Mouse (Mus musculus): ENCODE results near the gene 1700016D06Rik.
"Not testable (repeated sequence)": the region's sequence is repeated elsewhere in the genome, so short reads cannot be mapped to it uniquely, and the experiment has no call there.

The 1700016D06Rik gene

DNA sequence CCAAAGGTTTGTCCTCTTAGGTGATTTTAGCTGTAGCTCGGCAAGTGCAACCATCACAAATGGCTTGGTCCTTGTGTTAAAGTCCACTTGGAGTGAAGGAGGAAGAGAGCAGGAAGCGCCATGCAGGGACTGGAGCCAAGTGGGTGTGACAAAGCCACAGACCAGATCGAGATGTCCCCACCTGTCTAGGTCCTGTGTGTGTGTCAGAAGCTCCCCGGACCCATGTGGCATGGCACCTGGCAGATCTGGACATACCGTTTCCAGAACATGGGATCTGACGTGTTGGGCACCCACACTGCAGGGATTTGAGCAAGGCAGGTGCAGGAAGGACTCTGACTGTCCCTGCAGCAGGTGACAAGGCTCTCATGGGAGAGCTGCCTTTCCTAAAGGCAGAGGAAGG, 565 bp upstream of the 1700016D06Rik start:
- no peak for DNase-seq (ENCODE audit: low read depth, low spot score)

DNA sequence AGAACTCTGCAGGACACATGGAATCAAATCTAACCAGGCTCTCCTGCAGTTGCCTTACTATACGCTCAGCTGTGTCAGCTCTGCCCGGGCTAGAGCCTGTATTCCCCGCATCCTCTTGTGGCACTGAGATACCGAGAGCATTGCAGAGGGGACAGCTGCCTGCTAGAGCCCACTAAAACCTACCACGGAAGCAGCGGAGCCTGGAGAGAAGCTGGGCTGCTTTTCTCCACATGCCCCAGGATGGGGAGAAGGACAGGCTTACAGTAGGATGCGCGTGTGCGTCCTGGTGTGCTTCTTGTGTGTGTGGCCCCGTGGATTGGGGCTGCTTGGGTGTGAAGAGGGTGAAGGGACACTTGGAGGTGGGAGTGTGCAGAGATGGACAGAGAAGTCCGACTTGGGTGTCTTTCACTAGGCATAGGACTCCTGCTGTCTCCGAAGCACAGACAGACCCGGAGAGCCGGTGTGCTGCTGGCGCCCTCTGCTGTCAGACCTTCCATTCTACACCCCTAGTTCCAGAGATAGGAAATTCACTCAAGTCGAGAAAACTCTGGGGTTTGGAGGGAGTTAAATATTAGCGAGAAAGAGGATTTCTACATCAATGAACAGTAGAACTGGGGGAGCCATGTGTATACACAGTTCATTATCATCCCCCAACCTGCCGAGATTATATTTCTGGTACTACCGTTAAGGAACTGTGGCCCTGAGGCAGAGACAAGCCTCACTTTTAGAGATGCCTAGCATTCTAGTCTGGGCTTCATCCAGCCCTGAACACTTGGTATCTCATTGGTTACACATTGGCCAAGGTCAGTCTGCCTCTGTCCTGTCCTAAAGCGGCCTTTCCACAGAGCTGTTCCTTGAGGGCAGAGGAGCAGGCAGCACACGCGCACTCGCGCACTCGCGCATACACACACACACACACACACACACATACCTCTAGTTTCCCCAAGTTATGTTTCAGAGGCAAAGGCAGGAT, 517 bp downstream of the 1700016D06Rik start:
- DNase-seq (ENCODE audit: low read depth, low spot score), result peak; percentile 88

DNA sequence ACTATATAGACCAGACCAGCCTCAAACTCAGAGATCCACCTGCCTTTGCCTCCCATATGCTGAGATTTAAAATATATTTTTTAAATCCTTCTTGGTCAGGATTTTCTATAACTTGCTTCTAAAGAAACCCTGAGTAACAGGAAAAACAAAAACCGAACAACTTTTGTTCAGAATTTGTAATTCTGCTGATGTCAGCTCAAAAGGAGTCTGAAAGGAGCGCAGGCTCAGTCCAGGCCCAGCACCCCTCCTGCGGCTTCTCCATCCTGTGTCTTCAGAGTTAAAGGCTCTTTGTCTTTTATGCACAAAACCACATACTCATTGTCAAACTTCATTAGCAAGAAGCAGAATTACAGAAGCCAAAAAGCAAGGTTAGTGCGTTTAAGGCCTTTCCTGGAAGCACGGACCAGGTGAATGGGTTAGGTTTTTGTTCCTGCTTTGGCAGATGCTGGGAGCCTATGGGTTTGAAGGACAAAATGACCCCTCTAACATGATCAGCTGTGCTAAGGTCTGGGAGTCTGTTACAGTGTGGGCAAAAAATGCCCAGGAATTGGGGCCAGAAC, 1.3 kb downstream of the 1700016D06Rik start:
- no peak for DNase-seq (ENCODE audit: low read depth, low spot score)

DNA sequence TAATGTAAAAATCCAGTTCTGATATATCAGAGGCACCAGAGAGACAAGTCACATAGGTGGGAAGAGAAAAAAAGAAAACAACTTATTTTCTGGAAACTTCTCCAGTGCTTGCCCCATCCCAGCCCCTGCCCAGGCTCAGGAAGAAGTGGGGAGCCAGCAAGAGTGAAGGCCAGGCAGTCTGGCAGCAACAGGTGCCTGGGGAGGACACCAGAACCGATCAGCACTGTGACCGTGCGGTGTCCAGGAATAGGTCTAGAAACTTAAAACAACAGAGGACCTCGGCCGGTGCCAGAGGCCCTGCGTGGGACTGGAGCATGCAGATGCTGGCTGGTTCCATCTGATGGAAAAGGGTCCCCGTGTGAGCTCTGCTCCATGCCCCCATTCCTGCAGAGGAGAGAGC, 3.4 kb downstream of the 1700016D06Rik start:
- no peak for DNase-seq (ENCODE audit: low read depth, low spot score)

DNA sequence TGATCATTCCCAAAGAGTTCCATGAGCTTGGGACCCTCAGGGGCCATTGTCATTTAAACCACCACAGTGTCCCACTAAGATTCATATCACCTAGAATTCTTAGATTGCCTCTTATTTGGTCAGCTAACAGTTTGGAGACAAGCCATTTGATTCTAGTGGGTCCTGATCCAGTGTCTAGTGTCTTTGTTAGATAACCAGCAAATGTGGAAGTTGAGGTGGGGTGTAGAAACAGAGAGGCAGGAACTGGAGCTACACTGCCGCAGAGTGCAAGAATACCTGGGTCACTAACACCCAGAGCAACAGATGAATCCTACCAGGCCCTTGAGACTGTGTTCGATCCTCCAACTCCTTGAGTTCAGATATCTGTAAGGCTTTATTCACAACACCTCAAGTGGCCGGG, 4.7 kb downstream of the 1700016D06Rik start:
- DNase-seq (ENCODE audit: low read depth, low spot score), result no peak

DNA sequence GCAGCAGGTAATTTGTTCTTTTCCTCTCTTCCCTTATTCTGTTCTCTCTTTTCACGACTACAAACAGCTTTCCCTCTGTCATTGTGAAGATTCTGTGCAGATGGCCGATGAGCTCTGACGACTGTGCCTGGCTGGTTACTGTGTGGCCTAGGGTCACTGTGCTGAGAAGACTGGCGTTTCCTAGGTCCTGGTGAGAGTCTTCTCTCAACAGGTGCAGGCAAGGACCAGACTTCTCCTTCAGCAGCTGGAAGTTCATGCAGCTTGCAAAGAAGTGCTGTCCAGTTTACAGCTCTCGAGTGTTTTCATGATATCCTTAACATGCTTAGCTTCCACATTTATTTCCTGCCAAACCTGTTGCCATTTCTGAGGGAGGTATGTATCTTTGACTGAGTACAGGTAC, 6.9 kb downstream of the 1700016D06Rik start:
- DNase-seq (ENCODE audit: low read depth, low spot score), result no peak

DNA sequence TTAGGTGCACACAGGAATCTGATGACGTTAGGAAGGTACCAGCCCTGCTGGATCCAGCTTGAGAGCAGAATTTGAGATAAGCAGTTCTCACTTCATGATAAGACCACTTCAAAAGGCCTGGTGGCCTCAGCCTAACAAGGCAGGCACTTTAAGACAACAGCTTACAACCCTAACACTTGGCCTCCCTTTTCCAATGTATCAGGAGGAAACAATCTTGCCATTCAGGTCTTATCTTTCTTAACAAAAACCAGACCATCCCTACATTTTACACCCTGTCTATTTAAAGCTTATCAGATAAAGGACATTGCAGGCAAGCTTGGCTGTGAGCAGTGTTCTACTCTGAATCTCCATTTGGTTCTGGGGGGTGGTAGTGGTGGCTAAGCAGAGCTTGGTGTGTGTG, 8.4 kb downstream of the 1700016D06Rik start:
- no peak for DNase-seq (ENCODE audit: low read depth, low spot score)

DNA sequence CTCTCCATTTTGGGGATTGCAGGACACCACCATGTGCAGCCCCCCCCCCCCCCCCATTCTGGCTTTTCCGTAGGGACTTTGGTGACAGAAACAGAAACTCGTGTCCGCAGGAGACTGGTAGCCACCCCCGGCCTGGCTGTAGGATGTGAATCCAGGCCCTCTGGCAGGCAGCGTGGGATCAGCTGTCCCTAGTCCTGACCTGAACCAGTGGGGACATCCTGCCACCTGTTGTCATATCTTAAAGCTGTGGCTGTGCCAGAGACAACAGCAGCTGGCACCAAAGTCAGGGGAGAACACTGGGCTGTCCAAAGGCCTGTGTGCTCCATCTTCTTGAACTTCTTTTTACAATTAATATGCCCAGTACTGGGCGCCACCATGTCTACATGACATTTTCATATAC, 9.1 kb downstream of the 1700016D06Rik start:
- DNase-seq (ENCODE audit: low read depth, low spot score), result no peak

DNA sequence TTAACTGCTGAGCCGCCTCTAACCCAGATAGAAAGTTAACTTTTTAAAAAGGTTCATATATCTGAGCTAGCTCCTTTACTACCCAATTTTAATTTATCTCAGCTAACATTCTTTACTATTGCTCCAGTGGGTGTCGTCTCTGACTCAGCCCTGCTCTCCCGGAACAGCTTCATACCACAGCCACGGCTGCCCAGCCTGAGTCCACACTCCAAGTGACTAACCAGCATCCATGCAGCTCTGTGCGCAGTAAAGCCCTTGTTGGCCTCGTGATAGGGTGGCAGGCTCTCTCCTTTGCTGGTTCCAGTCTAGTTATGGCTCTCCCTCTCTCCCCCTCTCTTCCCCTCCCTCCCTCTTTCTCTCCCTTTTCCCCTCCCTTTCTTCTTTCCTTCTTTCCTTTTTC, 9.6 kb downstream of the 1700016D06Rik start:
- DNase-seq (ENCODE audit: low read depth, low spot score), result peak; percentile 84

DNA sequence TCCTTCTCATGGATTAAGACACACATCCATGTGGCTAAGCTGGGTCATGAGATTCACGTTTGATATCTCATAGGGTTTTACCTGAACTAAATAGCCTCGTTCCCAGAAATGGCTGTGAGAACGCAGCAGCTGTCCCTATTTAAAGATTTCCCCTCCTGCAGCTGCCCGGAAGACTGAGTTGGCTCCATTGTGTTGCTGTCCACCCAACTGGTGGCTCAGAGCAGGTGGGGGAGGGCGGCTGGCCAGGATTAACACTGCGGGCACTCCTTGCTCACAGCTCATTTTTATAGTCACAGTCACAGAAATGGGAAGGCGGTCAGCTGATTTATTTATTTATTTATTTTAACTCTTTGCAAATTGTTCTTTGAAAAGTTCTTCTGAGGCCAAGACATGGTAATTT, 10.9 kb downstream of the 1700016D06Rik start:
- DNase-seq (ENCODE audit: low read depth, low spot score), result no peak

DNA sequence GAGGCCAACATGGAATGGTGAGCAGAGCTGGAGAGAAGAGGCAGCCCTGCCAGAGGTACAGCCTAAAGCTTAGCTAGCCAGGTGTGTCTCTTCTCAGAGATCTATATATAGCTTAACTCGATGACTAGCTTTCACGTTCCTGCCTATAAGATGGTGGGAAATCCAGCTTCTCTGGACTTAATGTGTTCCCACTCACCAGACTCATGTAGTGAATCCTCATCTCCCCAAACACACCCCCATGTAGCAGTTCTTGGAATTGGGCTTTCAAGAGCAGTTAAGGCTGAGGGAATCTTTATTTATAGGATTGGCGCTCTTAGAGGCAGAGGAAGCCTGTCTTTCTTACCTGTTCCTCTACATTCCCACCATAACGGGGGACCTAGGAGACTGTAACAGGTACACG, 13.6 kb downstream of the 1700016D06Rik start:
- no peak for DNase-seq (ENCODE audit: low read depth, low spot score)

DNA sequence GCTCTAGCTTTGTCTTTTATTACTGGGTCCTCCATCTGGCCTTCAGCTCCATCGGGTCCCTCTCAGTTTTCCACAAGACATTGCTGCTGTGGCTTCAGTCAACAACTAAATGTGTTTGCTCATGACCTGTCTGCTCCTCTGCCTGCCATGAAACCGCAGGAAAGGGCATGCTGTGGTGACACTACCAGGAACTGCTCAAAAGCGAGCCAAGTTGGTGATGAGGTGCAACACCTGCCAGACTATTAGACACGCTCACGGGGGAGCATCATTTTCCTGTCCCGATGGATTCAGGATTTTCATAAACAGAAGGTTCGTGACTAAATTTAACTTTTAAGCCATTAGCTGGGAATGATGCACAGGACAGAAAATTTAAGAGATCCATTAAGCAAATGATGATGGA, 16.3 kb downstream of the 1700016D06Rik start:
- no peak for DNase-seq (ENCODE audit: low read depth, low spot score)

DNA sequence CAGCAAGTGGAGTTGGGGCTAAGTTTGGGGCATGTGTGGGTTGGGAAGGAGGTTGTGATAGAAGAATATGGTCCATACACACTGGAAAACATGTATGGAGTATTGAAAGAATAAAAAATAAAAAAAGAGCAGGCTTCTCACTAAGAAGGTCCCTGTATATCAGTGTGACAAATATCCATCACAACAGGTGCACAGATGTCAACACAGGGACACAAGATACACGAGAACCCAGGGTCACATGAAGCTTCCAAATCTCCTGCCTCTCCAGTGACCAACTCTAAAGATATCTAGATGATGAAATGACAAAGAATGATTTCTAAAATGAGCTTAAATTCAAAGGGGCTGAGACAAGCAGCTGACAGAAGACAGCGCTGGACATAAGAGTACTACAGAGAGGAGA, 32.6 kb downstream of the 1700016D06Rik start:
- no peak for DNase-seq (ENCODE audit: low read depth, low spot score)

DNA sequence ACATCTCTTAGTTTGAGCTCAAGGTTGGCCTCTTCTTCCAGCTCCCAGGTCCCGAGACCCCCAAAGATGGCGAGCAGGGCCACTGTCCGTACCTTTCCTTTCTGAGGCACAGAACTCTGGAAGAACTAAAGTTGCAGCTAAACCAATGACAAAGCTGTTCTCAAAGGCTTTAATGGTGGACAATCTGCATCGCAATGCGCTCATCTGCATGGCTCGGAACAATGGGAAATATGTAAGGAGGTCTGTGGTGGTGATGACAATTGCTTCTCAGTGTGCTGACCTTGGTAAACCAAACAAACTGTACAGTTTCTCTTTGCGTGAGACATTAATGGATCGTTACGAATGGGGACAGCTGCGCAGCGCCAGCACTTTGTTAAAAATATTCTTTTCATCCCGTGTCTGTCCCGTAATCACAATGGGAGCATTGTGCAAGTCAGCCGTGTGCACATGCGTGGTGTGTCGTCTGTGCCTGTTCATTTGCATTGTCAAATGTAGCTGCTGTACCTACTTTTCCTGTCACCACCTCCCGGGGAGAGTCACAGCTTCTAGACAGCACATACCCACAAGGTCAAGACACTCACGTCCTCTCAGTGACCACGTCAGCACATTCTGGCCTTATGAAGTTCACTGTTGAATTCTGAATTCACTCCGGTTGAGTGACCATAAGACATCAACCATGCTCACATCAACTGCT, 34.7 kb downstream of the 1700016D06Rik start:
- not testable (repeated sequence) for DNase-seq (ENCODE audit: low read depth, low spot score)

DNA sequence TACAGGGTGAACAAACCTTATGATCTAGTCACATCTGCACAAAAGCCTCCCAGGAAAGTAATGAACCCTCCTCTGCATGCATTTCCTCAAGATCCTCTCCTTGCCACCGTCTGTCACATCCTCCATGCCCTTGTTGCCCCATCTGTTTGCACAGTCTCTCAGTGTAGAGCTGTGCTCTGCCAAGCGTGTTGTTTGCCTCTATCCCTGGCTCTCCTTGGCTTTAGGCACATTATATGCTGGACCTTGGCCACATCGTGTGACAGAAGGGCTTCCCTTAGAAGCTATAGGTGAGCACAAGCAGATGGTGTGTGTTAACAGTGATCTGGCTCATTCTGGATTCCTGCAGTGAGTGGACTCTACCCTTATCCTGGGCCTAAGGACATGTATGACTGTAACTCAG, 38.9 kb downstream of the 1700016D06Rik start:
- no peak for DNase-seq (ENCODE audit: low read depth, low spot score)

DNA sequence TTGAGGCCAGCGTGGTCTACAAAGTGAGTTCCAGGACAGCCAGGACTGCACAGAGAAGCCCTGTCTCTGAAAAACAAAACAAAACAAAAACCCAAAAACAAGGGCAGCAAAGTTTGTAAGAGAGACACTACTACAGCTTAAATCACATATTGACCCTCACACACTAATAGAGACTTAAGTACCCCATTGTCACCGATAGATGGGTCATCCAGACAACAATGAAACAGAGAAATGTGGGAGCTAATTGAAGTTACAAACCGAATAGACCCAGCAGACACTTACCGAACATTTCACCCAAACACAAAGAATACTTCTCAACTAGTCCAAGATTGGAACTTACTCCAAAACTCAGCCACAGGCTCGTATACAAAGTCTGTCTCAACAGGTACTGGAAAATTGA, 50.8 kb downstream of the 1700016D06Rik start:
- no peak for DNase-seq (ENCODE audit: low read depth, low spot score)

DNA sequence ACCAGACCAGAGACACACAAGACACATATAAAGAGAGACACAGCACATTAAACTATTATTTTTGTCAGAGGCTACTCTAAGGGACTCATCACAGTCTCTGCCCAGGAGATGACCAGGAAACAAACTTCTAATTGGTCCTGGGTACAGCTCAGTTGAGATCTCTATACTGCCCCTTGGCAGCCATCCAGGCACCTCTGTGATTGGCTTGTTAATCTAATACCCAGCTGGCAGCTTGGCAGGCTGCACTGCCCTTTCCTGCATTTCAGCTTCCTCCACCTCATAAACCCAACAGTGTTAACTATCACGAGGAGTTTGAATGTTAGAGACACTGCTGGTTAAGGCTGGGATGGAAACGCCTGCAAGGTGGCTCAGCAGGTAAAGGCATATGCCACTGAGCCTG, 57.7 kb downstream of the 1700016D06Rik start:
- DNase-seq (ENCODE audit: low read depth, low spot score), result no peak

DNA sequence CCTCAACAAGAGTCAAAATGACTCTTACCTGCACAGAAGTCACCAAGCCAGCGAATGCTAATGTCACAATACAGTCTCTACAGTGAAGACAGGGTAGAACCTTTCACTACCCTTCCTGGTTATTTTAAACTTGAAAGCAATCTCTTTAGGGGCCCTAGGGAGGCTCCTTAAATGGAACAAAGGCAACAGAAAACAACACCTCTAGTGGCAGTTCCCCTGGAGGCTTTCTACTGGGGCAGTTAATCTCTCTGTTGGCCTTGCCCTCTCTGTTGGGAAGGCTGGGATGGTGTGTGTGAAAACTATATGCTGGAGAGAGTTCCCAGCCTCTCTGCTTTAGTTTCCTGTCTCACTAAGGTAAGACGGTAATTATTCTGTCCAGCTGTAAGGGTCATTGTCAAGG, 60.3 kb downstream of the 1700016D06Rik start:
- no peak for DNase-seq (ENCODE audit: low read depth, low spot score)

DNA sequence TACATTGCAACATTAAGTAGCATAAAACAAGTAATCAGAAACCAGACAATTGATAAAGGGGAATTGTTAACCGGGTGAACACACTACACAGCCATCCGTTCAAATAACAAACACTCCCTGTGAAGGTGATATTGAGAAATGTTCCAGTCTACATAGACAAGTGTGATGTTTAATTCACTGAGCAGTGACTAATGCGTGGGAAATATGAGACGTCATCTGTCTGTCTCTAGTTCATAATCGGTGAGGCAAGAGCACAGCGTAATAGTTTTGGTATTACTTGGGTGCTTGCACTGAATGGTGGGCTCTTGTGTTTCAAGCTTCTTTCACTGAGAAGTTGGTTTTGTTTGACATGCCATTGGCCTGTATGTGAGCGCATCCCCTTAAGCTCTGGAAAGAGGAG, 63.3 kb downstream of the 1700016D06Rik start:
- peak; percentile 50 for DNase-seq (ENCODE audit: low read depth, low spot score)

DNA sequence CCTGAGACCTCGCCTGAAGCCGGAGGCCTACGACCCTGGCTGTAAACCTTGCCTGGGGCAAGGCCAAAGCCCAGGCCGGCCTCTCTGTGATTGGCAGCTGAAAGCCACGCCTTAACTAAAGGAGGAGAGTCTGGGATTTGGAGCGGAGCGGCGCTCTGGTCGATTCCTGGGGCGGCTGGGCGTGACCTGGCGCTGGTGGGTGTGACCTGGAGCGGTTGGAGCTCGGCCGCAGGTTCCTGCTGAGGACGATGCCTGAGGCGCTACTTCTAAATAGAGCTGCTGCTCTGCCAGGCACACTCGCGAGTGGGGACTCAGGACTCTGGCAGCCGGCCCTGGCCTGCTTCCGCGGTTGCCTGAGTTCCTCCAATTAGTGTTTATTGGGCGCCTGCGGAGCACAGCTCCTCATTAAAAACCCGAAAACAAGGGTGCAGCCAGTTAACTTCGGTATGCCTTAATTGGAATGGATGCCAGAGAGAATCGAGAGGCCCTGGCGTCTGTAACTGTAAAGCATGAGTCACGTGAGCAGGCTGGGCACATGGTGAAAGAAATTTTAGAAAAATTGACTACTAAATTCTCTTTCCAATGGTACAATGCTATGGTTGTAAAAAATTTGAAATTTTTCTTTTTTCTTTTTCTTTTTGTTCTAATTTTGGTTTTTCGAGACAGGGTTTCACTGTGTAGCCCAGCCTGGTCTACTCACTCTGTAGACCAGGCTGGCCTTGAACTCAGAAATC, 64.4 kb downstream of the 1700016D06Rik start:
- peak; percentile 99 for DNase-seq (ENCODE audit: low read depth, low spot score)

DNA sequence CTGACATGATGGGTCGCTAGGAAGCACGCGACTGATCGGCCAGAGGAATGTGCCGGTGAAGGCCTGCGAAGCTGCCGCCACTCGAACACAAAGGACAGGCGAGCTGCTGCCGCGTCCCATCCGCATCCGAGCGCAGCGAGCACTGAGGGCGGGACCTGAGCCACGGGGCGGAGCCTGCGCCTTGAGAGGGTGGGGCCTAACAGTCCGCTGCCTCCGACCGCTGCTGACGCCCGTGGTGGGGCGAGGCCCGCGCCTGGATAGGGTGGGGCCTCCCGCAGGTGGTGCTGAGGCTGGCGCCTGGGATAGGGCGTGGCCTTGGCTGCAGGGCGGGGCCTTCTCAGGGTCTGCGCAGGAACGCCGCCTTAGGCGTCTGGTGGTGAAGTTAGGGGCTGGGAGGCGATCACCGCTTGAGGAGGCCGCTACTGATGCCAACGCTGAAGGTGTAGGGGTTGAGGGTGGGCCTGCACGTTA, 65.2 kb downstream of the 1700016D06Rik start, which contains the start of gene Ankrd10:
Gene Ankrd10 (minus strand): TSS at position 147 of the 471 bp plus-strand sequence.
- DNase-seq (ENCODE audit: low read depth, low spot score), result peak; percentile 96
